Mouse (Mus musculus): ENCODE results near the gene Gucy2c. TPM values are rescaled to one million over a fixed set of nuclear protein-coding genes. Genes with fewer than 3 reads are reported as not detected.

Gene Gucy2c
- polyA plus RNA-seq, 1 experiment: not detected

GRCm38 (mm10) chr6:136653331-136653730, 128.2 kb downstream of the Gucy2c start:
- TF ChIP-seq CTCF (IDR thresholded peaks at IDR 0.05; ENCODE audit: control insufficient read depth, insufficient read depth, low read length): no peak
- TF ChIP-seq POLR2A (IDR thresholded peaks at IDR 0.05; ENCODE audit: borderline replicate concordance, control insufficient read depth, low read depth, low read length): no peak
- H3K4me3 ChIP-seq (replicated peaks; ENCODE audit: control insufficient read depth, low read depth, low read length): no peak overlapping the region
- WGBS: 8% methylated on average over 5 of the region's 5 CpGs
- H3K27ac ChIP-seq (ENCODE audit: control insufficient read depth, insufficient read depth, low read depth, low read length, poor library complexity): peak overlapping the region; percentile 56; the same call in 1 of the 2 replicates
- peaks cover 16% of the 10 kb centered on the region for H3K4me1 ChIP-seq (ENCODE audit: control insufficient read depth, insufficient read depth, low read length)

DNA sequence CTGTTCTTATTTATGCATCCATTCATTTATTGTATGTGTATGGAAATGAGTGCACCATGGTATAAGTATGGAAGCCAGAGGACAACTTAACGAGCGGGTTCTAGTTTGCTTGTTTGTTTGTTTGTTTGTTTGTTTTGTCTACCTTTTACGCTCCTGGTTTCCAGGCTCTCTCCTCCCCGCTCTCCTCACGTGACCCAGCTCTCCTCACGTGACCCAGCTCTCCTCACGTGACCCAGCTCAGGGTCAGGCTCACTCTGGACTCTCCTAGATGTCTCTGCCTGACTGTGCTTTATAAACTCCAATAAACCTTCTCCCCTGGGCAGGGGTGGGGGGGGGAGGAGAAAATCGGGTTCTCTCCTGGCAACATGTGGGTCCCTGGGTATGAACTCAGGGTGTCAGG, 130.9 kb downstream of the Gucy2c start:
- Histone ChIP-seq H3K4me1 (ENCODE audit: control insufficient read depth, insufficient read depth, low read length) (peaks cover 11% of the 10 kb centered on the region; the same call in 1 of the 2 replicates), H3K4me3 (replicated peaks; ENCODE audit: control insufficient read depth, low read depth, low read length) (no peak overlapping the region), H3K27ac (ENCODE audit: control insufficient read depth, insufficient read depth, low read depth, low read length, poor library complexity) (no peak overlapping the region)
- WGBS: 84% methylated on average over 8 of the region's 8 CpGs
- TF ChIP-seq CTCF (IDR thresholded peaks at IDR 0.05; ENCODE audit: control insufficient read depth, insufficient read depth, low read length): no peak
- TF ChIP-seq POLR2A (IDR thresholded peaks at IDR 0.05; ENCODE audit: borderline replicate concordance, control insufficient read depth, low read depth, low read length): no peak

DNA sequence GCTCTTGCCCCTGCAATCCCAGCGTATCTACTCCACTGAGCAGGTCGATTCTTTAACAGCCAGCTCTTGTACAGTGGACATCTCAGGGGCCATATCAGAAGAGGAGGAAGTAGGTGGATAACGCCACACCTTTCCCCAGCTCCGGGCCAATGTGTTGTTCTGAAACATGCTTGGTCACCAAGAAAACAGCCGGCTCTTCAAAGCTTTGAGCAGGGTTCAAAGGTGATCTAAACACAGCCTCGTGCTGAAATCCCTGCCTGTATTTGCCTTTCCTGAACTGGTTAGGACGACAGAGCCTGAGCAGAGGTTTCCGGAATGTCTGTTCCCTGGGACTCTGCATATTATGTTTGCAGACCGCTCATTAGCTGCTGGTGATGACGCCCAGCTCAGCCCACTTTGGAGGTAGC, 134.1 kb downstream of the Gucy2c start:
- WGBS: 74% methylated on average over 10 of the region's 10 CpGs
- no peak for TF ChIP-seq POLR2A (IDR thresholded peaks at IDR 0.05; ENCODE audit: borderline replicate concordance, control insufficient read depth, low read depth, low read length)

More for the DNA sequence above, 134.1 kb downstream of the Gucy2c start:
- no peak overlapping the region for H3K27ac ChIP-seq (ENCODE audit: control insufficient read depth, insufficient read depth, low read depth, low read length, poor library complexity)
- no peak overlapping the region for H3K4me3 ChIP-seq (replicated peaks; ENCODE audit: control insufficient read depth, low read depth, low read length)
- H3K4me1 ChIP-seq (ENCODE audit: control insufficient read depth, insufficient read depth, low read length): no peaks in the 10 kb centered on the region

Other genes with a start within 250 kb of the Gucy2c start
- gene Plbd1, start 119.8 kb downstream of the Gucy2c start, polyA plus RNA-seq (2011; ENCODE audit: insufficient read depth, insufficient read length, low replicate concordance, missing spikeins): 21.1 and 70.1 TPM in 2 replicates
- 7.2 and 8.0 TPM in 2 replicates for gene Hist4h4, start 22.6 kb upstream of the Gucy2c start, polyA plus RNA-seq (2011; ENCODE audit: insufficient read depth, insufficient read length, low replicate concordance, missing spikeins)
- gene H2afj, start 26.5 kb upstream of the Gucy2c start, polyA plus RNA-seq (2011; ENCODE audit: insufficient read depth, insufficient read length, low replicate concordance, missing spikeins): 65.5 and 78.9 TPM in 2 replicates
- not detected in 2 replicates for gene BC049715, start 45.9 kb upstream of the Gucy2c start, polyA plus RNA-seq (2011; ENCODE audit: insufficient read depth, insufficient read length, low replicate concordance, missing spikeins)
- 38.3 and 48.2 TPM in 2 replicates for gene Wbp11, start 46.5 kb upstream of the Gucy2c start, polyA plus RNA-seq (2011; ENCODE audit: insufficient read depth, insufficient read length, low replicate concordance, missing spikeins)
- 0.95 and 1.9 TPM in 2 replicates for gene Smco3, start 53.7 kb upstream of the Gucy2c start, polyA plus RNA-seq (2011; ENCODE audit: insufficient read depth, insufficient read length, low replicate concordance, missing spikeins)
- 18.5 and 20.6 TPM in 2 replicates for gene Art4, start 76.0 kb upstream of the Gucy2c start, polyA plus RNA-seq (2011; ENCODE audit: insufficient read depth, insufficient read length, low replicate concordance, missing spikeins)
- gene Mgp, start 94.1 kb upstream of the Gucy2c start, polyA plus RNA-seq (2011; ENCODE audit: insufficient read depth, insufficient read length, low replicate concordance, missing spikeins): 43.9 and 117 TPM in 2 replicates
- gene Erp27, start 140.4 kb upstream of the Gucy2c start, polyA plus RNA-seq (2011; ENCODE audit: insufficient read depth, insufficient read length, low replicate concordance, missing spikeins): 4.8 and 11.3 TPM in 2 replicates
- 0.27 and 0.42 TPM in 2 replicates for gene Pde6h, start 142.1 kb upstream of the Gucy2c start, polyA plus RNA-seq (2011; ENCODE audit: insufficient read depth, insufficient read length, low replicate concordance, missing spikeins)
- gene Arhgdib, start 160.1 kb upstream of the Gucy2c start, polyA plus RNA-seq (2011; ENCODE audit: insufficient read depth, insufficient read length, low replicate concordance, missing spikeins): 251 and 531 TPM in 2 replicates